Mouse (Mus musculus) liver, adult 2 months (tissue): ENCODE results near the gene Ints1.

Experiments
- CTCF ChIP-seq: fragments of 200-500 bp; IDR thresholded peaks from 2 replicates; pipeline ENCODE4 v1.5.1; 2011; ENCODE audit warnings: low read depth, low read length, control low read depth
- POLR2A ChIP-seq: fragments of 200-500 bp; IDR thresholded peaks from 2 replicates; pipeline ENCODE4 v1.6.1; 2011; ENCODE audit warnings: low read length, control low read depth; ENCODE audit not compliant: insufficient read depth; ENCODE audit errors: extremely low read depth

- TF ChIP-seq CTCF (peak; percentile 95), POLR2A (no peak)
Measured at GRCm38 (mm10) chr5:139745771-139746170, 29.7 kb downstream of the Ints1 start.
